Mouse (Mus musculus): Measurements from ENCODE around the gene Prdx1.
A peak's percentile ranks its signal among the peaks of the same experiment; 100 is the strongest.
"Not testable (repeated sequence)": the region's sequence is repeated elsewhere in the genome, so short reads cannot be mapped to it uniquely, and the experiment has no call there.

The Prdx1 gene

GRCm38 (mm10) chr4:116685402-116686061 lies at the start of gene Prdx1:
Prdx1 (plus strand) TSS chr4:116685544.
- DNase-seq (ENCODE audit: low spot score in 2 of 2), result peak; percentile 93 to 95

- DNase-seq (ENCODE audit: low spot score in 2 of 2), result no peak
Observed at GRCm38 (mm10) chr4:116638821-116639220, 46.5 kb upstream of the Prdx1 start.

GRCm38 (mm10) chr4:116642071-116642470 lies 43.3 kb upstream of the Prdx1 start:
- DNase-seq (ENCODE audit: low spot score in 2 of 2), result no peak

- no peak for DNase-seq (ENCODE audit: low spot score in 2 of 2)
Observed at GRCm38 (mm10) chr4:116644326-116644725, 41.0 kb upstream of the Prdx1 start.

GRCm38 (mm10) chr4:116645624-116646023 lies 39.7 kb upstream of the Prdx1 start:
- no peak for DNase-seq (ENCODE audit: low spot score in 2 of 2)

- DNase-seq (ENCODE audit: low spot score in 2 of 2), result no peak
Observed at GRCm38 (mm10) chr4:116649411-116649810, 35.9 kb upstream of the Prdx1 start.

GRCm38 (mm10) chr4:116650365-116650764 lies 35.0 kb upstream of the Prdx1 start:
- no peak for DNase-seq (ENCODE audit: low spot score in 2 of 2)

- peak; percentile 72 to 86 for DNase-seq (ENCODE audit: low spot score in 2 of 2)
Observed at GRCm38 (mm10) chr4:116650924-116651796, 34.2 kb upstream of the Prdx1 start, which contains the start of gene Akr1a1. Akr1a1 (minus strand) TSS chr4:116651680.

GRCm38 (mm10) chr4:116651797-116652135 lies 33.6 kb upstream of the Prdx1 start:
- DNase-seq (ENCODE audit: low spot score in 2 of 2), result no peak

GRCm38 (mm10) chr4:116653228-116653627 lies 32.1 kb upstream of the Prdx1 start:
- no peak for DNase-seq (ENCODE audit: low spot score in 2 of 2)

- no peak for DNase-seq (ENCODE audit: low spot score in 2 of 2)
Observed at GRCm38 (mm10) chr4:116655100-116655499, 30.2 kb upstream of the Prdx1 start.

GRCm38 (mm10) chr4:116655658-116656057 lies 29.7 kb upstream of the Prdx1 start:
- no peak for DNase-seq (ENCODE audit: low spot score in 2 of 2)

- DNase-seq (ENCODE audit: low spot score in 2 of 2), result no peak
Observed at GRCm38 (mm10) chr4:116657971-116658370, 27.4 kb upstream of the Prdx1 start.

GRCm38 (mm10) chr4:116659474-116659873 lies 25.9 kb upstream of the Prdx1 start:
- DNase-seq (ENCODE audit: low spot score in 2 of 2), result no peak

- not testable (repeated sequence) for DNase-seq (ENCODE audit: low spot score in 2 of 2)
Observed at GRCm38 (mm10) chr4:116659916-116660315, 25.4 kb upstream of the Prdx1 start.

GRCm38 (mm10) chr4:116660829-116661228 lies 24.5 kb upstream of the Prdx1 start:
- DNase-seq (ENCODE audit: low spot score in 2 of 2), result no peak

- no peak for DNase-seq (ENCODE audit: low spot score in 2 of 2)
Observed at GRCm38 (mm10) chr4:116661998-116662397, 23.3 kb upstream of the Prdx1 start.

- DNase-seq (ENCODE audit: low spot score in 2 of 2), result no peak
Observed at GRCm38 (mm10) chr4:116666625-116667024, 18.7 kb upstream of the Prdx1 start.

- DNase-seq (ENCODE audit: low spot score in 2 of 2), result no peak
Observed at GRCm38 (mm10) chr4:116668145-116668544, 17.2 kb upstream of the Prdx1 start.

GRCm38 (mm10) chr4:116669291-116669690 lies 16.1 kb upstream of the Prdx1 start:
- no peak for DNase-seq (ENCODE audit: low spot score in 2 of 2)

GRCm38 (mm10) chr4:116672785-116673184 lies 12.6 kb upstream of the Prdx1 start:
- no peak for DNase-seq (ENCODE audit: low spot score in 2 of 2)

GRCm38 (mm10) chr4:116674761-116675160 lies 10.6 kb upstream of the Prdx1 start:
- not testable (repeated sequence) for DNase-seq (ENCODE audit: low spot score in 2 of 2)

- DNase-seq (ENCODE audit: low spot score in 2 of 2), result no peak
Observed at GRCm38 (mm10) chr4:116676027-116676426, 9.3 kb upstream of the Prdx1 start.

Data from cerebellum, postnatal 4 days (tissue).